Mouse (Mus musculus) MEL (cell line): Measurements from ENCODE around the gene Itgb2. TPM values are rescaled to one million over a fixed set of nuclear protein-coding genes. Genes with fewer than 3 reads are reported as not detected.
A peak's percentile ranks its signal among the peaks of the same experiment; 100 is the strongest.

Source experiments
- DNase-seq: peaks from one replicate; pipeline ENCODE4 v3.0.0; 2011; ENCODE audit warnings: low read depth, low spot score
- H3K27ac ChIP-seq: 2 replicates; pipeline ENCODE4 v1.5.1; 2012; ENCODE audit warnings: low read depth, mild to moderate bottlenecking, control low read depth, low read length, moderate library complexity; ENCODE audit not compliant: control insufficient read depth
- H3K27me3 ChIP-seq, 2 experiments: fragments of 150-350 bp in 1 of 2; sonication (generic) in 1 of 2; 2 replicates each; pipeline ENCODE4 v1.6.1; 2012; ENCODE audit warnings: low read length in 2 of 2, mild to moderate bottlenecking in 2 of 2, improper control_type of control experiment in 1 of 2, moderate library complexity in 1 of 2; ENCODE audit not compliant: insufficient read depth in 2 of 2, control insufficient read depth in 1 of 2
- H3K36me3 ChIP-seq, 2 experiments: 2 replicates each; pipeline ENCODE4 v1.6.1; 2012 to 2014; ENCODE audit warnings: low read length in 2 of 2, improper control_type of control experiment in 1 of 2, inconsistent platforms in 1 of 2, mild to moderate bottlenecking in 1 of 2; ENCODE audit not compliant: insufficient read depth in 2 of 2, control insufficient read depth in 1 of 2
- H3K4me1 ChIP-seq, 2 experiments: fragments of 150-350 bp in 1 of 2; sonication (generic) in 1 of 2; 2 replicates each; pipeline ENCODE4 v1.6.1; 2012; ENCODE audit warnings: low read length in 2 of 2, improper control_type of control experiment in 1 of 2, mild to moderate bottlenecking in 1 of 2; ENCODE audit not compliant: insufficient read depth in 2 of 2, control insufficient read depth in 1 of 2
- H3K4me3 ChIP-seq, 2 experiments: fragments of 150-350 bp in 1 of 2; sonication (generic) in 1 of 2; 2 replicates each; pipeline ENCODE4 v1.5.1; 2012; ENCODE audit warnings: low read depth in 2 of 2, low read length in 2 of 2, mild to moderate bottlenecking in 2 of 2, moderate library complexity in 2 of 2, control low read depth in 1 of 2, improper control_type of control experiment in 1 of 2; ENCODE audit not compliant: control insufficient read depth in 1 of 2, insufficient read depth in 1 of 2
- H3K79me2 ChIP-seq: 2 replicates; pipeline ENCODE4 v1.6.1; 2012; ENCODE audit warnings: mild to moderate bottlenecking, low read length, moderate library complexity; ENCODE audit not compliant: control insufficient read depth, poor library complexity, insufficient read depth
- H3K9ac ChIP-seq: 2 replicates; pipeline ENCODE4 v1.6.1; 2012; ENCODE audit warnings: low read depth, mild to moderate bottlenecking, control low read depth, low read length, moderate library complexity; ENCODE audit not compliant: control insufficient read depth, poor library complexity, severe bottlenecking
- H3K9me3 ChIP-seq: fragments of 150-350 bp; sonication (generic); replicated peaks from 2 replicates; pipeline ENCODE4 v1.6.1; 2012; ENCODE audit warnings: mild to moderate bottlenecking, low read length, improper control_type of control experiment, moderate library complexity; ENCODE audit not compliant: insufficient read depth
- BHLHE40 ChIP-seq: IDR thresholded peaks from 2 replicates; pipeline ENCODE4 v1.6.1; 2012; ENCODE audit warnings: low read depth, mild to moderate bottlenecking, inconsistent platforms, low read length, improper control_type of control experiment, borderline replicate concordance
- CHD1 ChIP-seq: IDR thresholded peaks from 2 replicates; pipeline ENCODE4 v1.6.1; 2012; ENCODE audit warnings: low read depth, mild to moderate bottlenecking, inconsistent platforms, low read length, improper control_type of control experiment
- CHD2 ChIP-seq: IDR thresholded peaks from 2 replicates; pipeline ENCODE4 v1.6.1; 2011; ENCODE audit warnings: low read length, improper control_type of control experiment
- CTCF ChIP-seq, 3 experiments: IDR thresholded peaks in 2 of 3; conservative IDR thresholded peaks in 1 of 3; 2 replicates each; pipeline ENCODE4 v1.5.1; 2011 to 2012; ENCODE audit warnings: low read length in 3 of 3, low read depth in 2 of 3, mild to moderate bottlenecking in 2 of 3, improper control_type of control experiment in 1 of 3, inconsistent platforms in 1 of 3, mixed read lengths in 1 of 3, moderate library complexity in 1 of 3; ENCODE audit not compliant: control insufficient read depth in 1 of 3, insufficient read depth in 1 of 3, poor library complexity in 1 of 3, severe bottlenecking in 1 of 3
- E2F4 ChIP-seq: IDR thresholded peaks from 2 replicates; pipeline ENCODE4 v1.6.1; 2011; ENCODE audit warnings: low read depth, low read length, improper control_type of control experiment, borderline replicate concordance
- ELF1 ChIP-seq: IDR thresholded peaks from 2 replicates; pipeline ENCODE4 v1.6.1; 2014; ENCODE audit warnings: low read depth, mild to moderate bottlenecking, inconsistent platforms, low read length, improper control_type of control experiment, moderate library complexity
- EP300 ChIP-seq, 2 experiments: IDR thresholded peaks; 2 replicates each; pipeline ENCODE4 v1.6.1; 2011; ENCODE audit warnings: improper control_type of control experiment in 2 of 2, low read length in 2 of 2, low read depth in 1 of 2, mild to moderate bottlenecking in 1 of 2
- ETS1 ChIP-seq: IDR thresholded peaks from 2 replicates; pipeline ENCODE4 v1.6.1; 2012; ENCODE audit warnings: low read depth, mild to moderate bottlenecking, inconsistent platforms, low read length, improper control_type of control experiment, moderate library complexity
- GABPA ChIP-seq: IDR thresholded peaks from 2 replicates; pipeline ENCODE4 v1.6.1; 2012; ENCODE audit warnings: low read depth, mild to moderate bottlenecking, inconsistent platforms, low read length, improper control_type of control experiment, moderate library complexity
- GATA1 ChIP-seq: IDR thresholded peaks from 2 replicates; pipeline ENCODE4 v1.6.1; 2011; ENCODE audit warnings: low read depth, low read length, improper control_type of control experiment
- HCFC1 ChIP-seq: IDR thresholded peaks from 2 replicates; pipeline ENCODE4 v1.6.1; 2012; ENCODE audit warnings: low read depth, mild to moderate bottlenecking, inconsistent platforms, low read length, improper control_type of control experiment, moderate library complexity
- JUND ChIP-seq: IDR thresholded peaks from 2 replicates; pipeline ENCODE4 v1.6.1; 2011; ENCODE audit warnings: low read depth, mild to moderate bottlenecking, improper control_type of control experiment, low read length
- KAT2A ChIP-seq: conservative IDR thresholded peaks from 2 replicates; pipeline ENCODE4 v1.6.1; 2012; ENCODE audit warnings: low read depth, low read length, improper control_type of control experiment, inconsistent platforms
- MAFK ChIP-seq: IDR thresholded peaks from 2 replicates; pipeline ENCODE4 v1.6.1; 2011; ENCODE audit warnings: low read depth, mild to moderate bottlenecking, low read length, improper control_type of control experiment, borderline replicate concordance
- MAX ChIP-seq: IDR thresholded peaks from 2 replicates; pipeline ENCODE4 v1.6.1; 2011; ENCODE audit warnings: low read length, improper control_type of control experiment
- MEF2A ChIP-seq: IDR thresholded peaks from 2 replicates; pipeline ENCODE4 v1.6.1; 2014; ENCODE audit warnings: low read depth, mild to moderate bottlenecking, inconsistent platforms, low read length, improper control_type of control experiment; ENCODE audit not compliant: poor library complexity, insufficient replicate concordance, severe bottlenecking; ENCODE audit errors: extremely low read depth
- MXI1 ChIP-seq: IDR thresholded peaks from 2 replicates; pipeline ENCODE4 v1.6.1; 2011; ENCODE audit warnings: mild to moderate bottlenecking, low read depth, low read length, improper control_type of control experiment
- MYB ChIP-seq: IDR thresholded peaks from 2 replicates; pipeline ENCODE4 v1.6.1; 2011; ENCODE audit warnings: mild to moderate bottlenecking, low read depth, low read length, improper control_type of control experiment
- MYC ChIP-seq: IDR thresholded peaks from 2 replicates; pipeline ENCODE4 v1.6.1; 2011; ENCODE audit warnings: low read depth, mild to moderate bottlenecking, low read length, improper control_type of control experiment, moderate library complexity
- NELFE ChIP-seq: IDR thresholded peaks from 2 replicates; pipeline ENCODE4 v1.6.1; 2011; ENCODE audit warnings: low read depth, low read length, improper control_type of control experiment
- NRF1 ChIP-seq: IDR thresholded peaks from 2 replicates; pipeline ENCODE4 v1.6.1; 2014; ENCODE audit warnings: low read depth, mild to moderate bottlenecking, inconsistent platforms, low read length, improper control_type of control experiment, moderate library complexity; ENCODE audit not compliant: poor library complexity, insufficient read depth, severe bottlenecking
- POLR2A ChIP-seq, 2 experiments: IDR thresholded peaks; 2 replicates each; pipeline ENCODE4 v1.6.1; 2011 to 2012; ENCODE audit warnings: low read length in 2 of 2, mild to moderate bottlenecking in 2 of 2, control low read depth in 1 of 2, improper control_type of control experiment in 1 of 2, low read depth in 1 of 2, moderate library complexity in 1 of 2; ENCODE audit not compliant: control insufficient read depth in 1 of 2, insufficient read depth in 1 of 2, poor library complexity in 1 of 2
- POLR2AphosphoS2 ChIP-seq: IDR thresholded peaks from 2 replicates; pipeline ENCODE4 v1.6.1; 2011; ENCODE audit warnings: low read length, improper control_type of control experiment
- POLR2AphosphoS5 ChIP-seq: IDR thresholded peaks from 2 replicates; pipeline ENCODE4 v1.6.1; 2012; ENCODE audit warnings: low read depth, borderline replicate concordance, mild to moderate bottlenecking, inconsistent platforms, low read length, moderate library complexity, mixed read lengths
- RAD21 ChIP-seq: IDR thresholded peaks from 2 replicates; pipeline ENCODE4 v1.6.1; 2011; ENCODE audit warnings: mild to moderate bottlenecking, low read depth, low read length, improper control_type of control experiment
- RCOR1 ChIP-seq: IDR thresholded peaks from 2 replicates; pipeline ENCODE4 v1.6.1; 2012; ENCODE audit warnings: low read depth, mild to moderate bottlenecking, inconsistent platforms, low read length, improper control_type of control experiment
- SIN3A ChIP-seq: IDR thresholded peaks from 2 replicates; pipeline ENCODE4 v1.6.1; 2012; ENCODE audit warnings: low read length, improper control_type of control experiment, inconsistent platforms
- SMC3 ChIP-seq: IDR thresholded peaks from 2 replicates; pipeline ENCODE4 v1.6.1; 2011; ENCODE audit warnings: low read depth, low read length, improper control_type of control experiment
- TAL1 ChIP-seq: IDR thresholded peaks from 2 replicates; pipeline ENCODE4 v1.6.1; 2012; ENCODE audit warnings: mild to moderate bottlenecking, inconsistent platforms, low read length, moderate library complexity, mixed read lengths
- TBP ChIP-seq: IDR thresholded peaks from 2 replicates; pipeline ENCODE4 v1.8.0; 2011; ENCODE audit warnings: low read depth, low read length, improper control_type of control experiment
- TCF12 ChIP-seq: IDR thresholded peaks from 2 replicates; pipeline ENCODE4 v1.6.1; 2014; ENCODE audit warnings: low read depth, mild to moderate bottlenecking, inconsistent platforms, low read length, improper control_type of control experiment, moderate library complexity
- UBTF ChIP-seq: IDR thresholded peaks from 2 replicates; pipeline ENCODE4 v1.6.1; 2012; ENCODE audit warnings: low read depth, mild to moderate bottlenecking, inconsistent platforms, low read length, improper control_type of control experiment, moderate library complexity, borderline replicate concordance; ENCODE audit not compliant: insufficient read depth
- USF1 ChIP-seq: IDR thresholded peaks from 2 replicates; pipeline ENCODE4 v1.6.1; 2014; ENCODE audit warnings: low read depth, mild to moderate bottlenecking, inconsistent platforms, low read length, improper control_type of control experiment, moderate library complexity
- USF2 ChIP-seq, 2 experiments: IDR thresholded peaks; 2 replicates each; pipeline ENCODE4 v1.6.1; 2011 to 2012; ENCODE audit warnings: improper control_type of control experiment in 2 of 2, low read length in 2 of 2, borderline replicate concordance in 1 of 2, inconsistent platforms in 1 of 2, low read depth in 1 of 2, mild to moderate bottlenecking in 1 of 2; ENCODE audit not compliant: insufficient read depth in 1 of 2
- ZC3H11A ChIP-seq: IDR thresholded peaks from 2 replicates; pipeline ENCODE4 v1.6.1; 2012; ENCODE audit warnings: low read depth, mild to moderate bottlenecking, inconsistent platforms, low read length, improper control_type of control experiment
- ZKSCAN1 ChIP-seq: IDR thresholded peaks from 2 replicates; pipeline ENCODE4 v1.6.1; 2012; ENCODE audit warnings: low read depth, mild to moderate bottlenecking, inconsistent platforms, low read length, improper control_type of control experiment, moderate library complexity
- ZMIZ1 ChIP-seq: IDR thresholded peaks from 2 replicates; pipeline ENCODE4 v1.6.1; 2012; ENCODE audit warnings: low read depth, mild to moderate bottlenecking, inconsistent platforms, low read length, improper control_type of control experiment, moderate library complexity
- ZNF384 ChIP-seq: IDR thresholded peaks from 2 replicates; pipeline ENCODE4 v1.6.1; 2012; ENCODE audit warnings: low read depth, mild to moderate bottlenecking, inconsistent platforms, low read length, improper control_type of control experiment
- polyA plus RNA-seq, 2 experiments: library from polyadenylated mRNA; stranded (reverse) in 1 of 2; unstranded in 1 of 2; fragments of >175 nt in 1 of 2; fragments of >200 nt in 1 of 2; gene quantifications; 2 replicates each; pipeline versions ENCODE4 v1.2.1 to v1.2.4; 2012; ENCODE audit warnings: low replicate concordance in 2 of 2, low read depth in 1 of 2; ENCODE audit not compliant: insufficient read length in 2 of 2, insufficient read depth in 1 of 2, missing spikeins in 1 of 2
- total RNA-seq: library from RNA; depleted of rRNA; stranded (reverse); fragments of 300-350 nt; gene quantifications from 2 replicates; pipeline ENCODE4 v1.2.3, GENCODE M21; 2012

The Itgb2 gene
- total and polyA plus RNA-seq, 3 experiments: 36.9 to 45.8 TPM; not detected in 1

- Histone ChIP-seq H3K27me3 (no peaks in the 10 kb centered on the region), H3K9me3 (no peaks in the 10 kb centered on the region), H3K79me2 (no peaks in the 10 kb centered on the region), H3K27ac (peak overlapping the region; percentile 82), H3K36me3 (peaks cover 7 to 30% of the 10 kb centered on the region in 2 experiments), H3K4me3 (no peak overlapping the region), H3K9ac (peak overlapping the region; percentile 15; the same call in 1 of the 2 replicates), H3K4me1 (peaks cover 25 to 52% of the 10 kb centered on the region in 2 experiments)
- DNase-seq: peak; percentile 94
- TF ChIP-seq ZNF384 (no peak), MEF2A (no peak), NRF1 (no peak), MAX (peak; percentile 80), CTCF (IDR thresholded peaks at IDR 0.05 in 2 of 3, conservative IDR thresholded peaks at IDR 0.05 in 1 of 3; ENCODE audit: control insufficient read depth in 1 of 3, insufficient read depth in 1 of 3, low read depth in 2 of 3, low read length in 3 of 3, poor library complexity in 1 of 3, severe bottlenecking in 1 of 3) (no peak), RAD21 (no peak), POLR2AphosphoS2 (no peak), ETS1 (peak; percentile 53; the same call in 1 of the 2 replicates), ZC3H11A (no peak), KAT2A (no peak), ZMIZ1 (no peak), ELF1 (no peak), BHLHE40 (no peak), POLR2AphosphoS5 (no peak), NELFE (no peak), TBP (peak; percentile 82), E2F4 (no peak), JUND (no peak), UBTF (no peak), EP300 (IDR thresholded peaks at IDR 0.05; ENCODE audit: low read depth in 1 of 2, low read length in 2 of 2) (peak; percentile 59 to 82; a peak in 3 of 4 replicates), ZKSCAN1 (no peak), TCF12 (peak; percentile 77), RCOR1 (0 out of 2 replicates have a peak, but pooled peaks have one; percentile 20), MXI1 (peak; percentile 80), HCFC1 (no peak), TAL1 (peak; percentile 88), MAFK (no peak), USF2 (IDR thresholded peaks at IDR 0.05; ENCODE audit: borderline replicate concordance in 1 of 2, insufficient read depth in 1 of 2, low read depth in 1 of 2, low read length in 2 of 2) (no peak), GATA1 (peak; percentile 61), MYC (peak; percentile 88), SIN3A (peak; percentile 78), POLR2A (IDR thresholded peaks at IDR 0.05; ENCODE audit: control insufficient read depth in 1 of 2, insufficient read depth in 1 of 2, low read depth in 1 of 2, low read length in 2 of 2, poor library complexity in 1 of 2) (peak in 1 of 2 experiments; percentile 42; a peak in 1 of 4 replicates), GABPA (no peak), MYB (no peak), USF1 (no peak), CHD1 (no peak), CHD2 (no peak; the same call in 1 of the 2 replicates), SMC3 (no peak)
Observed at GRCm38 (mm10) chr10:77565005-77565404, 35.0 kb downstream of the Itgb2 start.
